Mouse (Mus musculus) liver, embryonic 14.5 days (tissue): ENCODE results near the gene Fgfr2. TPM values are rescaled to one million over a fixed set of nuclear protein-coding genes. Genes with fewer than 3 reads are reported as not detected.

Experiments
- ATAC-seq: fragments of 200-750 bp; cut with Nextera tagmentation; 2 replicates; pipeline ENCODE4 v1.8.0; 2017; ENCODE audit warnings: moderate number of reproducible peaks, mild to moderate bottlenecking, moderate library complexity; ENCODE audit not compliant: insufficient read depth
- DNase-seq, 3 experiments: peaks; one replicate each; pipeline ENCODE4 v3.0.0-alpha.2; 2012 to 2013; ENCODE audit warnings: low read depth in 3 of 3, low spot score in 3 of 3
- H3K27ac ChIP-seq: fragments of 300-500 bp; sonication (generic); 2 replicates; pipeline ENCODE4 v1.5.1; 2014; ENCODE audit warnings: moderate library complexity, mild to moderate bottlenecking, control low read depth, inconsistent platforms
- H3K27me3 ChIP-seq: fragments of 300-500 bp; sonication (generic); 2 replicates; pipeline ENCODE4 v1.6.1; 2014; ENCODE audit warnings: mild to moderate bottlenecking, low read length, moderate library complexity; ENCODE audit not compliant: control insufficient read depth, insufficient read depth
- H3K36me3 ChIP-seq: fragments of 300-500 bp; sonication (generic); replicated peaks from 2 replicates; pipeline ENCODE4 v1.6.1; 2014; ENCODE audit warnings: low read depth; ENCODE audit not compliant: control insufficient read depth, insufficient read depth
- H3K4me1 ChIP-seq, 2 experiments: fragments of 200-500 bp in 1 of 2; fragments of 300-500 bp in 1 of 2; sonication (generic) in 1 of 2; replicated peaks; 2 replicates each; pipeline ENCODE4 v1.6.1; 2012 to 2014; ENCODE audit warnings: antibody characterized with exemption in 1 of 2, inconsistent platforms in 1 of 2, low read length in 1 of 2; ENCODE audit not compliant: control insufficient read depth in 2 of 2, insufficient read depth in 2 of 2
- H3K4me2 ChIP-seq: fragments of 300-500 bp; sonication (generic); 2 replicates; pipeline ENCODE4 v1.6.1; 2014; ENCODE audit warnings: low read depth, mild to moderate bottlenecking, control low read depth, moderate library complexity
- H3K4me3 ChIP-seq, 2 experiments: fragments of 200-500 bp in 1 of 2; fragments of 300-500 bp in 1 of 2; sonication (generic) in 1 of 2; 2 replicates each; pipeline ENCODE4 v1.5.1; 2012 to 2014; ENCODE audit warnings: low read depth in 2 of 2, low read length in 2 of 2, mild to moderate bottlenecking in 2 of 2, control low read depth in 1 of 2, inconsistent platforms in 1 of 2, moderate library complexity in 1 of 2; ENCODE audit not compliant: insufficient read depth in 1 of 2
- H3K9ac ChIP-seq: fragments of 300-500 bp; sonication (generic); replicated peaks from 2 replicates; pipeline ENCODE4 v1.6.1; 2014; ENCODE audit warnings: mild to moderate bottlenecking, control low read depth, moderate library complexity
- H3K9me3 ChIP-seq: fragments of 300-500 bp; sonication (generic); 2 replicates; pipeline ENCODE4 v1.6.1; 2016; ENCODE audit warnings: low read length, mixed read lengths; ENCODE audit not compliant: control insufficient read depth
- CTCF ChIP-seq: IDR thresholded peaks from 2 replicates; pipeline ENCODE4 v1.5.1; 2016; ENCODE audit warnings: antibody characterized with exemption, low read depth, control low read depth
- EP300 ChIP-seq: IDR thresholded peaks from 2 replicates; pipeline ENCODE4 v1.6.1; 2016; ENCODE audit warnings: antibody characterized with exemption, low read depth
- WGBS: fragments of 180-500 bp; shearing (Covaris S2); extraction: QIAGEN DNeasy Blood & Tissue Kit; methylation state at CpG from one replicate; pipeline ENCODE4 v1.1.7; 2014; ENCODE audit not compliant: insufficient replicate concordance; 5-methylcytosine and 5-hydroxymethylcytosine counted together
- polyA plus RNA-seq, 2 experiments: library from polyadenylated mRNA; depleted of rRNA in 1 of 2; stranded (reverse) in 1 of 2; unstranded in 1 of 2; fragments of >200 nt; fragmentation: Nextera tagmentation in 1 of 2; extraction: Ambion mirVana in 1 of 2; gene quantifications; 2 replicates each; pipeline versions ENCODE4 v1.2.1 to v1.2.3; 2012 to 2014

Gene Fgfr2
- polyA plus RNA-seq, 2 experiments: 7.9 to 8.8 TPM

- H3K36me3 ChIP-seq: no peaks in the 10 kb centered on the region
- H3K9me3 ChIP-seq: no peaks in the 10 kb centered on the region
- H3K4me1 ChIP-seq: no peaks in the 10 kb centered on the region
- no peaks in the 10 kb centered on the region for H3K27me3 ChIP-seq
- H3K9ac ChIP-seq: no peak overlapping the region
- no peak overlapping the region for H3K4me2 ChIP-seq
- DNase-seq (no peak), ATAC-seq (no peak)
- WGBS: 56% methylated on average over 8 of the region's 8 CpGs
- H3K4me3 ChIP-seq: no peak overlapping the region
- H3K27ac ChIP-seq: no peak overlapping the region
- TF ChIP-seq EP300: no peak
- TF ChIP-seq CTCF: no peak
Measured at GRCm38 (mm10) chr7:131297151-131297550, 1826.0 kb downstream of the Fgfr2 start.

GRCm38 (mm10) chr7:131265851-131266250 lies 1857.3 kb downstream of the Fgfr2 start:
- no peak overlapping the region for H3K4me3 ChIP-seq
- no peak for TF ChIP-seq EP300
- TF ChIP-seq CTCF: no peak

GRCm38 (mm10) chr7:131264251-131264650 lies 1858.9 kb downstream of the Fgfr2 start:
- DNase-seq (no peak), ATAC-seq (no peak)
- no peak overlapping the region for H3K4me2 ChIP-seq
- TF ChIP-seq CTCF: no peak
- TF ChIP-seq EP300: no peak
- no peaks in the 10 kb centered on the region for H3K27me3 ChIP-seq
- H3K9me3 ChIP-seq: no peaks in the 10 kb centered on the region
- no peak overlapping the region for H3K27ac ChIP-seq
- no peak overlapping the region for H3K9ac ChIP-seq
- no peaks in the 10 kb centered on the region for H3K36me3 ChIP-seq
- WGBS: 59% methylated on average over 4 of the region's 4 CpGs
- H3K4me3 ChIP-seq: no peak overlapping the region
- H3K4me1 ChIP-seq: no peaks in the 10 kb centered on the region

More at GRCm38 (mm10) chr7:131265851-131266250, 1857.3 kb downstream of the Fgfr2 start:
- Histone ChIP-seq H3K4me1 (no peaks in the 10 kb centered on the region), H3K36me3 (no peaks in the 10 kb centered on the region), H3K27ac (no peak overlapping the region), H3K27me3 (no peaks in the 10 kb centered on the region), H3K9ac (no peak overlapping the region), H3K4me2 (no peak overlapping the region), H3K9me3 (no peaks in the 10 kb centered on the region)
- ATAC-seq: no peak
- no peak for DNase-seq
- 54% methylated on average over 4 of the region's 4 CpGs for WGBS

DNA sequence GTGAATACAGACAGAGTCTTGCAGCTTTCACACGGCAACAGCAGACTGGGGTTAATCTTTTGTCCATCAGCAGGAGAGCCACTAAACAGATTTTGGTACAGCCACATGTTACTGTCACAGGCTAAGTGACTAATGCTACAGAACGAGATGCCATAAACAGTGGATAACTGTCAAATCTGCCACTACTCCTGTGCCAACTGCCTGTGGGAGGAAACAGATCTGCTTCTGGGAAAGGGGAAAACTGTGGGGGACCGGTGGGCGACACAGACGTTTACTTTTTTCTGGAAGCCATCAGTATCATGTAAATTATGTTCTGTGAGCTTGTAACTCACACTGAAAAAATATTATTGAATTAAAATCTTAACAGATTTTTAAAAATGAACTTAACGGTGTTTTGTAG lies 1862.2 kb downstream of the Fgfr2 start:
- no peak for ATAC-seq
- Histone ChIP-seq H3K9ac (no peak overlapping the region), H3K27me3 (no peaks in the 10 kb centered on the region), H3K9me3 (no peaks in the 10 kb centered on the region), H3K27ac (no peak overlapping the region), H3K4me3 (no peak overlapping the region), H3K4me2 (no peak overlapping the region), H3K36me3 (no peaks in the 10 kb centered on the region), H3K4me1 (no peaks in the 10 kb centered on the region)
- no peak for TF ChIP-seq CTCF
- no peak for DNase-seq
- 53% methylated on average over 6 of the region's 6 CpGs for WGBS

GRCm38 (mm10) chr7:131257309-131257708 lies 1865.8 kb downstream of the Fgfr2 start:
- H3K27ac ChIP-seq: no peak overlapping the region
- ATAC-seq (no peak), DNase-seq (no peak)
- WGBS: 44% methylated on average over 1 of the region's 1 CpGs
- H3K4me1 ChIP-seq: no peaks in the 10 kb centered on the region
- TF ChIP-seq CTCF (no peak), EP300 (no peak)
- H3K4me3 ChIP-seq: no peak overlapping the region
- no peaks in the 10 kb centered on the region for H3K36me3 ChIP-seq
- H3K4me2 ChIP-seq: no peak overlapping the region
- H3K27me3 ChIP-seq: no peaks in the 10 kb centered on the region
- H3K9me3 ChIP-seq: no peaks in the 10 kb centered on the region
- no peak overlapping the region for H3K9ac ChIP-seq
